Comparison of ENCODE assay signal across 10 mouse cellular contexts in the genomic region with DNA sequence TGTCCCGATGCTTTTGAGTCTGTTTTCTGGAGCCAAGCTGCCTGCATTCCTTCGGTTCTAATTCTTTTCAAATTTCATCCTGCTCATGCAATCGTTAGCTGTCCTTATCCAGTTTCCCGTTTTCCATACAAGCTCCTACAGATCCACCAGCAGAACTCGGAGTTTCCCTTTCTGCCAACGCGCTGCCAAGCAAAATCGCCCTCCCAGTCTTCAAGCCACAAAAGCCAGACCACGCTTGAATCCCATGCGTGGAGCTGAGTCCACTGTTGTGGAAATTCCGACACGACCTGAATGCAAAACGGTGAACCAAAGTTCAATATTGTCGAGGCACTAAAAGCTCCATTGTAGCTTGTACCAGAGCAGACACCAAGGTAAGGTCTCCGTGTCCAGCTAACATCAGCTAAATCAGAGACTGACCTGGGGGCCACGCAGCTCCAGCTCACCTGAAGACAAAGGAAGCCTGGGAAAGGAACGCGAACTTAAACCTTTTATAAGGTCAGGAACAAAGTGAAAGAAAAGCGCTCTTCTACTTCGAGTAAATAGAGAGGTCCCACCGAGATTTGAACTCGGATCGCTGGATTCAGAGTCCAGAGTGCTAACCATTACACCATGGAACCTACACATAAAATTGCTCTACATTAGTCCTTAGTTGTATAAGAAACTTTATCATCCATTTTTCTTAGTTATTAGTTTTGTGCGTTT. TPM values are rescaled to one million over a fixed set of nuclear protein-coding genes. Genes with fewer than 3 reads are reported as not detected.
DNase-seq lines count a peak whose midpoint lies in the region; ATAC-seq and TF ChIP-seq lines count a peak whose summit lies in the region.
"Had no signal": no experiment of that assay in that cellular context is flagged by ENCODE, and none has a peak within 500 bp of the region (broad histone marks: within the 10 kb centered on the region; RNA-seq: fewer than 3 reads in every experiment).

No protein-coding gene starts in this region.

- peak overlapping the region; percentile 32 for H3K4me2 ChIP-seq in kidney, embryonic 15.5 days
- 0 out of 2 replicates have a peak overlapping the region, but pooled peaks have one; percentile 24 for H3K4me2 ChIP-seq in embryonic facial prominence, embryonic 12.5 days (replicated peaks)
- H3K4me2 ChIP-seq: midbrain, embryonic 13.5 days had no signal

- ATAC-seq in kidney, embryonic 15.5 days (replicated peaks; ENCODE audit: low FRiP score), result no peak
- no peak for ATAC-seq in embryonic facial prominence, embryonic 12.5 days (ENCODE audit: insufficient number of reproducible peaks, insufficient read depth, low FRiP score, low TSS enrichment)
- ATAC-seq in megakaryocyte progenitor cell, adult 5-6 weeks (replicated peaks; ENCODE audit: poor library complexity), result peak; percentile 82
- ATAC-seq: midbrain, embryonic 13.5 days had no signal

- no peaks in the 10 kb centered on the region for H3K36me3 ChIP-seq in kidney, embryonic 15.5 days
- no peaks in the 10 kb centered on the region for H3K36me3 ChIP-seq in ES-Bruce4 (ENCODE audit: control insufficient read depth, insufficient read depth, low read length, poor library complexity, severe bottlenecking)
- no peaks in the 10 kb centered on the region for H3K36me3 ChIP-seq in embryonic facial prominence, embryonic 12.5 days
- H3K36me3 ChIP-seq: midbrain, embryonic 13.5 days had no signal

- no peak for DNase-seq in kidney, postnatal 36 days
- DNase-seq in ovary, postnatal 14 days (ENCODE audit: low spot score), result no peak
- DNase-seq in Muller cell, postnatal 12 days (ENCODE audit: inconsistent ontology term), result no peak
- no peak for DNase-seq in layer of hippocampus, postnatal 36 days
- DNase-seq: adrenal gland, adult 8-10 months had no signal

- TF ChIP-seq EP300 in ES-Bruce4 (IDR thresholded peaks at IDR 0.05; ENCODE audit: insufficient read depth, low read depth, low read length), result no peak

- peak overlapping the region; percentile 10; the same call in 1 of the 2 replicates for H3K4me3 ChIP-seq in kidney, embryonic 15.5 days (replicated peaks)
- peak overlapping the region; percentile 63 for H3K4me3 ChIP-seq in ES-Bruce4 (ENCODE audit: low read depth, low read length)
- no peak overlapping the region for H3K4me3 ChIP-seq in embryonic facial prominence, embryonic 12.5 days
- H3K4me3 ChIP-seq: midbrain, embryonic 13.5 days had no signal

- H3K27ac ChIP-seq in kidney, embryonic 15.5 days, result no peak overlapping the region
- peak overlapping the region; percentile 31; the same call in 1 of the 2 replicates for H3K27ac ChIP-seq in ES-Bruce4 (ENCODE audit: insufficient read depth, low read length)
- no peak overlapping the region for H3K27ac ChIP-seq in embryonic facial prominence, embryonic 12.5 days
- H3K27ac ChIP-seq: midbrain, embryonic 13.5 days had no signal

- TF ChIP-seq POLR2A in ES-Bruce4 (IDR thresholded peaks at IDR 0.05; ENCODE audit: insufficient read depth, low read length), result no peak

- WGBS in kidney, embryonic 15.5 days, result 4% methylated on average over 24 of the region's 24 CpGs
- WGBS in embryonic facial prominence, embryonic 12.5 days, result 3% methylated on average over 24 of the region's 24 CpGs

- TF ChIP-seq CTCF in ES-Bruce4 (IDR thresholded peaks at IDR 0.05; ENCODE audit: low read depth, low read length), result no peak

- peaks cover 87% of the 10 kb centered on the region for H3K27me3 ChIP-seq in kidney, embryonic 15.5 days
- H3K27me3 ChIP-seq in ES-Bruce4 (ENCODE audit: control insufficient read depth, insufficient read depth, low read length, poor library complexity, severe bottlenecking), result no peaks in the 10 kb centered on the region
- H3K27me3 ChIP-seq in embryonic facial prominence, embryonic 12.5 days, result peaks cover 68% of the 10 kb centered on the region

- no peak overlapping the region for H3K9ac ChIP-seq in kidney, embryonic 15.5 days
- peak overlapping the region; percentile 67 for H3K9ac ChIP-seq in ES-Bruce4 (ENCODE audit: low read depth, poor library complexity, severe bottlenecking)
- H3K9ac ChIP-seq in embryonic facial prominence, embryonic 12.5 days, result no peak overlapping the region
- H3K9ac ChIP-seq: midbrain, embryonic 13.5 days had no signal

- H3K4me1 ChIP-seq in kidney, embryonic 15.5 days, result no peaks in the 10 kb centered on the region
- H3K4me1 ChIP-seq in ES-Bruce4 (ENCODE audit: control insufficient read depth, insufficient read depth, low read length), result peaks cover 8% of the 10 kb centered on the region
- H3K4me1 ChIP-seq in embryonic facial prominence, embryonic 12.5 days, result no peaks in the 10 kb centered on the region
- H3K4me1 ChIP-seq: midbrain, embryonic 13.5 days had no signal

- no peaks in the 10 kb centered on the region for H3K9me3 ChIP-seq in kidney, embryonic 15.5 days (replicated peaks)
- no peaks in the 10 kb centered on the region for H3K9me3 ChIP-seq in ES-Bruce4 (replicated peaks; ENCODE audit: control insufficient read depth, insufficient read depth, low read length, poor library complexity, severe bottlenecking)
- no peaks in the 10 kb centered on the region for H3K9me3 ChIP-seq in embryonic facial prominence, embryonic 12.5 days
- H3K9me3 ChIP-seq: midbrain, embryonic 13.5 days had no signal

RNA-seq across cellular contexts. Expression of a gene that starts 47.0 kb away (rescaled TPM):
- polyA plus RNA-seq in kidney, embryonic 15.5 days (2015; fragmentation: Nextera tagmentation; extraction: Ambion mirVana), result 1.7 TPM in 2 replicates
- polyA plus RNA-seq in ES-Bruce4 (2011; ENCODE audit: insufficient read depth, insufficient read length, low read depth, missing spikeins), result not detected in 2 replicates
- polyA plus RNA-seq in embryonic facial prominence, embryonic 12.5 days (2016; fragmentation: Nextera tagmentation; extraction: Ambion mirVana), result 0.84 and 1.6 TPM in 2 replicates
- total RNA-seq in megakaryocyte progenitor cell, adult 5-6 weeks (2015), result 0.37 and 1.2 TPM in 2 replicates
- 0.14 and 0.21 TPM in 2 replicates for total RNA-seq in megakaryocyte progenitor cell, adult 5-6 weeks (2017)
- 1 to 10 TPM; 2.4 to 2.5 TPM for total RNA-seq in layer of hippocampus, postnatal 36 days (2021)
